Mouse (Mus musculus) lung, adult 2 months (tissue): ENCODE measurements around the gene Myd88. TPM values are rescaled to one million over a fixed set of nuclear protein-coding genes. Genes with fewer than 3 reads are reported as not detected.

Source experiments
- DNase-seq: peaks from one replicate; pipeline ENCODE4 v3.0.0; 2022
- H3K4me1 ChIP-seq: fragments of 200-500 bp; 2 replicates; pipeline ENCODE4 v1.6.1; 2011; ENCODE audit warnings: low read length; ENCODE audit not compliant: control insufficient read depth, insufficient read depth
- H3K4me3 ChIP-seq: fragments of 200-500 bp; replicated peaks from 2 replicates; pipeline ENCODE3; 2011; ENCODE audit warnings: low read depth, mild to moderate bottlenecking, control low read depth, low read length; ENCODE audit errors: extremely low read depth
- CTCF ChIP-seq: fragments of 200-500 bp; IDR thresholded peaks from 2 replicates; pipeline ENCODE4 v1.5.1; 2011; ENCODE audit warnings: mild to moderate bottlenecking, low read length, control low read depth; ENCODE audit not compliant: insufficient read depth
- POLR2A ChIP-seq: fragments of 200-500 bp; IDR thresholded peaks from 2 replicates; pipeline ENCODE4 v1.6.1; 2011; ENCODE audit warnings: low read depth, mild to moderate bottlenecking, control low read depth, low read length, borderline replicate concordance; ENCODE audit errors: extremely low read depth
- WGBS: fragments of 180-500 bp; shearing (Covaris S2); methylation state at CpG from one replicate; pipeline ENCODE4 v1.1.7; 2018; 5-methylcytosine and 5-hydroxymethylcytosine counted together
- polyA plus RNA-seq: library from polyadenylated mRNA; depleted of rRNA; stranded (reverse); fragments of >200 nt; gene quantifications from 2 replicates; pipeline ENCODE4 v1.2.3, GENCODE M21; 2012; rRNA removed

Gene Myd88
- polyA plus RNA-seq, 1 experiment = 38.5 TPM

DNA sequence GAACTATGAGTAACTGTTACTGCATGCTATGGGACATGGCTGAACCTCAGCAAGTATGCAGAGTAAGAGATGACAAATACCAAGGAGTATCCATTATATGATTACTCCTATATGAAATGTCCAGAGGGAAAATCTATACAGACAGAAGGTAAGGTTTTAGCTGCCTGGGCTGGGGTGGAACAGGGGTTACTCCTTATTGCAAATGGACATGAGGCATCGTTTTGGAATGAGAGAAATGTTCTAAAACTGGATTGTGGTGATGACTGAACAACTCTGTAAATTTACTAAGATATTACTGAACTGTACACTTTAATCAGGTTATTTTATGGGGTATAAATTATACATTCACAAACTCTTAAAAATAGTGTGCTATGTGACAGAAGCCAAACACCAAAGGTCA, 22.3 kb downstream of the Myd88 start:
- WGBS = 79% methylated on average over 1 of the region's 1 CpGs
- TF ChIP-seq CTCF (no peak), POLR2A (no peak)
- DNase-seq = no peak
- Histone ChIP-seq H3K4me3 (no peak overlapping the region), H3K4me1 (peaks cover 8% of the 10 kb centered on the region; the same call in 1 of the 2 replicates)

DNA sequence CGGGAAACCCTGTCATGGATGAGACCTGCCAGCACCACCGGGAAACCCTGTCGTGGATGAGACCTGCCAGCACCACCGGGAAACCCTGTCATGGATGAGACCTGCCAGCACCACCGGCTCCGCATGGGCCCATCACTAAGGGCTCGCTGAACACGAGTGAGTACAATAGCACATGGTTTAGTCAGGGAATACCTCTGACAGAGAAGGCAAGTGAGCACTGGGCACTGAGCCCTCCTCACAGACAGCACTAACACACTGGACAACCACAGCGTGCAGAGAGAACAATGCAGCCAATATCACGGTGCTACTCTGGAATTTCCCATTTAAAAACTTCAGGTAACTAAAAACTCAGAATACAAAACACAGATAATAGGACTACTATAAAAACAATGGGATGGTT, 28.1 kb downstream of the Myd88 start:
- no peak for DNase-seq
- TF ChIP-seq CTCF (no peak), POLR2A (no peak)
- WGBS = 83% methylated on average over 10 of the region's 10 CpGs
- Histone ChIP-seq H3K4me1 (peaks cover 2% of the 10 kb centered on the region), H3K4me3 (no peak overlapping the region)

DNA sequence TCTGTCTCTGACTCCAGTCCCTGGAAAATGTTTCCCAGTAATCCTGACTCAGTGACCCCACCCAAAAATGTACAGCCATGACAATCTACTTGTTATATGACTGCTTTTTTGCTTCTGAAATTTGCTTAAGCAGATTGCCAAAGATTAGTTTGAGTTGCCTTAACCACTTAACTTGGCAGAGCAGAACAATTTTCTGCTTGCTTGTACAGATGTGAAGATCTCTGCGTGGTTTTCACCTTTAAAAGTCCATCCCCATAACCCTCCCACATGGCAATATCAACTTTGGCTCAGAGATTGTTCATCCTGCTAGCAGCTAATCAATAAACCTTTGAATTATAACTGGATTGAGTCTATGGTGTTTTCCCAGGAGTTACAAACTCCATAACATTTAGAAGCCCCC, 32.1 kb downstream of the Myd88 start:
- TF ChIP-seq POLR2A (no peak), CTCF (no peak)
- H3K4me1 ChIP-seq = peaks cover 2% of the 10 kb centered on the region
- H3K4me3 ChIP-seq = no peak overlapping the region
- WGBS = 82% methylated on average over 1 of the region's 1 CpGs
- no peak for DNase-seq

DNA sequence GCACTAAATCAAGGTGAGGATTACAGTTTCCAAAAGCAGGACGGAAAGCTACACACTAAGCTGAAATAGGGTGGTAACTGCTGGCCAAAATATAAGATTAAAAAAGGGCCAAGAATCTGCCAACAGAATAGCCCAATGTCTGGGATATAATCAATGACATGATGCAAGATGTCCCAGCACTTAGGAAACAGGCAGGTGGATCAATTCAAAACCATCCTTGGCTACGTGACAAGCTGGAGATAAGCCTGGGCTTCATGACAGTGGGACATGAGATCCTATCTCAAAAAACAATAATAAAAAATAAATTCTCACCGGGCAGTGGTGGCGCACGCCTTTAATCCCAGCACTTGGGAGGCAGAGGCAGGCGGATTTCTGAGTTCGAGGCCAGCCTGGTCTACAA, 35.3 kb downstream of the Myd88 start:
- whole genome bisulfite sequencing = 82% methylated on average over 7 of the region's 7 CpGs
- TF ChIP-seq CTCF (no peak), POLR2A (no peak)
- Histone ChIP-seq H3K4me3 (no peak overlapping the region), H3K4me1 (peaks cover 2% of the 10 kb centered on the region)
- DNase-seq = no peak

DNA sequence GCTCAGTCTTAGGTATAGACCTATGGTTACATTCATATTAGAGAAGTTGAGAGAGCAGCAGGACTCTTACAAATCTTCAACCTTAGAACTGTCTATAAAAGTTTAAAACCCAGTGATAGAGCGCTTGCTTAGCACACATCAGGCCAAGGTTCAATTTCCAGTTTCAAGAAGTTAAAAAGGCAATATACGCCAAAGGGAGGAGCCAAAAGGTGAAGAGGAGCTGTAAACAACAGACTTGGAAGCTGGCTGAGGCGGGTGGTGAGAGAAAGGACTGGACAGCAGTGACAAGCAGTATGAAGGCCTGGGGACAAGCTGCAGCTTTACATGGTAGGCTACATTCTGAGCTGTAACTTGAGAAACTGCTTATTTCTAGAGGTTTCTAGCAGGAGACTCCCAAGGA, 42.6 kb downstream of the Myd88 start:
- no peak for DNase-seq
- WGBS = 87% methylated on average over 3 of the region's 3 CpGs
- no peaks in the 10 kb centered on the region for H3K4me1 ChIP-seq
- TF ChIP-seq CTCF (no peak), POLR2A (no peak)
- H3K4me3 ChIP-seq = no peak overlapping the region

DNA sequence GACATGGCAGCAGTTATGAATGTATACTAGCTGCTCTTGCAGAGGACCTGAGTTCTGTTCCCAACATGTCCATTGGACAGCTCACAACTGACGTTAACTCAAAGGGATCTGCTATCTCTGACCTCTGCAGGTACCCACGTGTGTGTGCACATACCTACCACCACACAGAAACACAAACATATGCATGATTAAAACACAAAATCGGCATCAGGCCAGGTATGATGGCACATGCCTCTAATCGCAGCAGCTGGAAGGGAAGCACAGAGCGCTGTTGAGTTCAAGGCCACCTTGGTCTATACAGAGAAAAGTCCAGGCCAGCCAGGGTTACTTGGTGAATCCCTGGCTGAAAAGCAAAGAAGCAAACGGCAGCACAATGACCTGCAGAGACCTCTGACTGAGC, 43.5 kb downstream of the Myd88 start:
- TF ChIP-seq POLR2A = no peak
- TF ChIP-seq CTCF = no peak
- Histone ChIP-seq H3K4me3 (no peak overlapping the region), H3K4me1 (no peaks in the 10 kb centered on the region)
- WGBS = 82% methylated on average over 6 of the region's 6 CpGs
- no peak for DNase-seq

DNA sequence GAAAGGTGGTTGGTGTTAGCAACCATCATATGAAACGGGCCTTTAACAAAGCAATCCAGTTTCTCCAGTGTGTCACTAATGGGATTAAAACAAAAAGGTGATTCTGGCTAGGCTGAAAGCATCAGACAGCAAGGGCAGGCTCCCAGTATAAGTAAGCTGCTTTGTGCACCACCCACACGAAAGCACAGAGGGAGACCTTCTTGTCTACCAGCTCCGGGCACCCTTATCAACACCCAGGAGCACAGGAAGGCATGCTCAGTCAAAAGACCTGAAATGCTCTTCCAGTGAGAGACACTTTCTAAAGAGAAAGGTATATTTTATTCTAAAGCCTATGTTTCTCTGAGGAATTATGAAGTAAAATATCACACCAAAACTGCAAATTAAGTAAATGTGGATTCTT, 50.4 kb downstream of the Myd88 start:
- no peak for TF ChIP-seq POLR2A
- no peak for TF ChIP-seq CTCF
- no peak for DNase-seq
- Histone ChIP-seq H3K4me3 (no peak overlapping the region), H3K4me1 (no peaks in the 10 kb centered on the region)
- 92% methylated on average over 3 of the region's 3 CpGs for WGBS

Other genes with a start within 250 kb of the Myd88 start
- 19.8 and 37.3 TPM in 2 replicates for gene Plcd1, start 247.9 kb downstream of the Myd88 start, polyA plus RNA-seq
- gene Dlec1, start 238.9 kb downstream of the Myd88 start, polyA plus RNA-seq = 5.1 and 5.5 TPM in 2 replicates
- 14.8 and 21.9 TPM in 2 replicates for gene Acaa1b, start 184.3 kb downstream of the Myd88 start, polyA plus RNA-seq
- gene Gm47289, start 182.2 kb downstream of the Myd88 start, polyA plus RNA-seq = not detected in 2 replicates
- 0.06 and 0.11 TPM in 2 replicates for gene Slc22a13, start 132.3 kb downstream of the Myd88 start, polyA plus RNA-seq
- 13.1 and 19.8 TPM in 2 replicates for gene Oxsr1, start 19.0 kb downstream of the Myd88 start, polyA plus RNA-seq
- gene Acaa1a, start 1.7 kb downstream of the Myd88 start, polyA plus RNA-seq = 216 and 282 TPM in 2 replicates
- gene Xylb, start 16.0 kb upstream of the Myd88 start, polyA plus RNA-seq = 6.7 and 7.0 TPM in 2 replicates
- 0.80 and 0.99 TPM in 2 replicates for gene Slc22a14, start 24.1 kb upstream of the Myd88 start, polyA plus RNA-seq
- 11.4 and 11.8 TPM in 2 replicates for gene Acvr2b, start 60.7 kb upstream of the Myd88 start, polyA plus RNA-seq
- gene Exog, start 103.5 kb upstream of the Myd88 start, polyA plus RNA-seq = 1.8 and 3.2 TPM in 2 replicates
- gene Scn5a, start 237.6 kb upstream of the Myd88 start, polyA plus RNA-seq = 6.8 and 9.8 TPM in 2 replicates